Mouse (Mus musculus) gastrocnemius, postnatal 36 days (tissue): ENCODE results near the gene Atf7ip. TPM values are rescaled to one million over a fixed set of nuclear protein-coding genes. Genes with fewer than 3 reads are reported as not detected.

ENCODE experiments used
- DNase-seq, 2 experiments: peaks; one replicate each; pipeline ENCODE4 v3.0.0; 2022
- intact Hi-C: fragments of 180-260 bp; cut with DNase I; formaldehyde crosslinking; loops from one replicate; pipeline ENCODE4 v1.15.1; 2025
- total RNA-seq, 2 experiments: library from RNA; stranded (reverse); gene quantifications; 2 replicates each; pipeline ENCODE4 v1.2.3; 2021

Atf7ip gene
- total RNA-seq, 2 experiments from 2014 or later = 31.6 to 41.6 TPM

GRCm38 (mm10) chr6:136518537-136519246, 12.7 kb downstream of the Atf7ip start:
- intact Hi-C loops = loop anchor here (1.0 to 2.0 kb wide), 2 partner anchors 52 to 96 kb away; no protein-coding TSS in a partner anchor
- peak; percentile 92 to 93 for DNase-seq

- intact Hi-C loops = loop anchor here (2.0 kb wide), 1 partner anchor 52 kb away; no protein-coding TSS in a partner anchor
- DNase-seq = no peak
Observed at GRCm38 (mm10) chr6:136519254-136519653, 13.3 kb downstream of the Atf7ip start.

GRCm38 (mm10) chr6:136520361-136520760, 14.4 kb downstream of the Atf7ip start:
- no peak for DNase-seq
- intact Hi-C loops = no loop called here

- intact Hi-C loops = no loop called here
- no peak for DNase-seq
Observed at GRCm38 (mm10) chr6:136521681-136522080, 15.7 kb downstream of the Atf7ip start.

DNA sequence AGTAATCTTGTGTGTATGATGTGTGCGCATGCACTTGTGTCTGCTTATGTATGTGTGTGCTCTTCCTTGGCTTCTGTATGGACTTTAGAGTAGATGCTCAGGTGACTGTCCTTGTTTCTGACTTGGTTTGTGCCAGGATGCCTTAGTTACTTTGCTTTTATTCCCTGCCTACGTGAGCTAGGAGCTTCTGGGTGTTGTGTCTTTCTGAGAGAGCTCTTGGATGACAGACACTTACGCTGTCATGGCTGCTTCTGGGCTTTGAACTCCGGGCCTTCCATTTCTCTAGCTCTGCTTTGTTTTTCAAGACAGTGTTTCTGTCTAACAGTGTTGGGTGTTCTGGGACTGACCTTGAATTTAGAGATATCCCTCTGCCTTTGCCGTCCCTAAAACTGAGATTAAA, 16.7 kb downstream of the Atf7ip start:
- intact Hi-C loops = no loop called here

DNA sequence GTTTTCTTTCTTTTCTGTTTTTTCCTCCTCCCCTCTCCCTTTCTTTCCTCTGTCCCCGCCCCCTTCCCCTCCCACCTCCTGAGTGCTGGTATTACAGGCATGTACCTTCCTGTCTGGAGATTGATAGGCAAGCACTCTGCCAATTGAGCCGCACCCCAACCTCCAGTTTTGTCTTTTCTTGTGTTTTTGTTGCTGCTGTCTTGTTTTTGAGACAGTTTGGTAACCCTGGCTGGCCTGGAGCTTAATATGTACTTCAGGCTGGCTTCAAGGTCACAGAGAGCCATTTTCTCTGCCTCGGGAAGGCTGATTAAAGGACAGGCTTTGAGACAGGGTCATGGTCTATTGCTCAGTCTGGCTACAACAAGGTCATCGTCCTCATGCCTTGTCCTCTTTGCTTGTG, 18.8 kb downstream of the Atf7ip start:
- no peak for DNase-seq
- intact Hi-C loops = no loop called here

More for the DNA sequence above, 16.7 kb downstream of the Atf7ip start:
- DNase-seq = no peak

- intact Hi-C loops = no loop called here
- no peak for DNase-seq
Observed at GRCm38 (mm10) chr6:136525567-136525966, 19.6 kb downstream of the Atf7ip start.

DNA sequence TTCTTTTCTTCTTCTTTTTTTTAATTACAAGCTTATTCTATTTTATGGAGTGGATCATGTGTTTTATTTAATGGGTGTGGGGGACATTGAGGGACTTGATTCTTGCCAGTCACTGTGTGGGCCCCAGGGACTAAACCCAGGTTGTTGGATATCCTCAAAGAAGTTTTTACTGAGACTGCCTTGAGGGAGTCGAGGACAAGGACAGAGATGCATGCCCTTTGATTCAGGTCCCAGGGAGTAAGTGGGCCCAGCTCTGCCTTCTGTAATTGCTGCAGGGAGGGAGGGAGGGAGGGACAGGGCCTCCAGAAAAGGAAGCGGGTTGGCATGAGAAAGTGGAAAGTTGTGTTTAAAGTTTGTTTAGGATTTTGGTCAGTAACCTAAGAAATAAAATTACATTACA, 23.2 kb downstream of the Atf7ip start:
- no peak for DNase-seq
- intact Hi-C loops = no loop called here

DNA sequence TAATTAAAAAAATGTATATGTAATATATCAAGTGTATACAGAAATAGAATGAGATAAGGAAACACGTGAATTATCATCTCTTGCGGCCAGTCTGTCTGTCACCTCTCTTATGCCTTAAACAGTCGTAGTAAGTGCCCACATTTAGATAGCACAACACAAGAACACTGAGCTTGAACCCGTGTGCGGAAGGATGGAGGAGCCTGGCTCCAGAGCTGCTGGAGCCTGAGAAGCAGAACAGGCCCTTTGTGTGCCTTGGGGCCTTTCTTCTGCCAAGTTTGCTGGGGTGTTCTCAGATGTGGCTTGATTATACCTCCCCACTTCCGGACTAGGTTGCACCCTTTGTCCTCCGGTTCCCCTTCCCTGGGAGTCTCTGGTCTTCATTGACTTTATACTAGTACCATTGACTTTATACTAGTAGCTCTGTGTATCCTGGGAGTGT, 25.8 kb downstream of the Atf7ip start:
- DNase-seq = peak in 1 of 2 experiments; percentile 26
- intact Hi-C loops = no loop called here

DNA sequence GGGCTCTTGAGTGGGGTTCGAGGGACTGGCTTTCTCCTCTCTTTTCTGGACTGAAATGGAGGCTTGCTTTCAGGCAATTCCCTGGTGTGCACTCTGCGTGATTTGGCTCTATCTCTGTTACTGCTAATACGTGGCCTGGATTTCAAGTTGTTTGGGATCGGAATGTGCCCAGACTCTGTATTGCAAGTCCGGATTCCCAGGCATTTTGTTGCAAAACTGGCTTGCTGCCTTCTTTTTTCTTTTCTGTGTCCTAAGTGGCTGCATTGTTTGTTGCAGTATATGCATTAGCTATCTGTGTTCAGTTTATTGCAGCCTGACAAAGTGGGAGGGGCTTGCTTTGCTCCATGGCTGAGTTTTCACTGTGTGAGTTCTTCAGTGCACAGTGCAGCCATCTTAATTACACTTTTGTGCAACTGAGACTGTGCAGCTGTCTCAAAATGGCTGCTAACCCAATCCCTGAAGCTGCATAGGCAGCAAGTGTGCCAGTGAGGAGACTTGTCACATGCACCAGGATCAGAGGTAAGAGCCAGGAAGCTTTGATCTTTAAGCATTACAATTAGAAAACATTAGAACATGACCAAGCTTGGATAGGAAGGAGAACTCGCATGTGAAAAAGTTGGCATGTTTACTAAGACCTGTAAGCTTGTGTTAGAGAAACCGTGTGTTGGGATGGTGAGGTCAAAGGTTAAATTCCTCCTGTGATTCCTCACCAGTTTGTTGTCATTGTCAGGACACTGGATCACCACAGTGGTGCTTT, 26.7 kb downstream of the Atf7ip start:
- intact Hi-C loops = no loop called here
- DNase-seq = peak; percentile 55 to 74

DNA sequence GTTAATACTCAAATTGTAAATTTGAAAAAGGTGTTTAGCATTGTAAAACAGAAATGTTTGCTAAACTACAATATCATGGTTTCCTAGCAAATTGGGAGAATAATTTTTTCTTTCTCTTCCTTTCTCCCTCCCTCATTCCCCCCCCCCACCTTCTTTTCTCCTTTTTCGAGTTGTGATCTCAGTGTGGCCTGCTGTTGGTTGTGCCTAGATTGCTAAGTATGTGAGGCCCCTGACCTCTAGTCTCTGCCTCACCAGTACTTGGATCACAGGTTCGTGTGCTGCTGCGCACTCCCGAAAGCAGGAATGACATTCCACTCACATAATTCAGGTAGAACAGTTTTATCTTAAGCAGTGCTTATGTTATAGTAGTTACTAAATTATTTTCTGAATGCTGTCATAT, 27.8 kb downstream of the Atf7ip start:
- no peak for DNase-seq
- intact Hi-C loops = no loop called here

DNA sequence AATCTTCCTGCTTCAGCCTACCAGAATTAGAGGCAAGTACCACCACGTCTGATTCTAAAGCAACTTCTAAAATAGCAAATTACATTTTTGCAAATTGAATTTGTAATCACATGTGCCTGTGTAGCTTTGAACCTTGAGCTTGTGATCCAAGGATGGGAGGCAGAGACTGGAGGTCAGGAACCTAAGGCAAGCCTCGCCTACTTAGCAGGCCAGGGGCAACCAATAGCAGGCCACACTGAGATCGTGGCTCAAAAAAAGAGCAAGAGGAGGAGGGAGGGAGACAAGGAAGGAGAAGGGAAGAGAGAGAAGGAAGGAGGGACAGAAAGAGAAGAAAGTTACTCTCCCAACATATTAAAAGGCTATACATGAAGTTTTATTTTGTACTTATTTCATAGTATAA, 28.5 kb downstream of the Atf7ip start:
- intact Hi-C loops = no loop called here
- no peak for DNase-seq

- intact Hi-C loops = no loop called here
- no peak for DNase-seq
Observed at GRCm38 (mm10) chr6:136535176-136535575, 29.2 kb downstream of the Atf7ip start.

DNA sequence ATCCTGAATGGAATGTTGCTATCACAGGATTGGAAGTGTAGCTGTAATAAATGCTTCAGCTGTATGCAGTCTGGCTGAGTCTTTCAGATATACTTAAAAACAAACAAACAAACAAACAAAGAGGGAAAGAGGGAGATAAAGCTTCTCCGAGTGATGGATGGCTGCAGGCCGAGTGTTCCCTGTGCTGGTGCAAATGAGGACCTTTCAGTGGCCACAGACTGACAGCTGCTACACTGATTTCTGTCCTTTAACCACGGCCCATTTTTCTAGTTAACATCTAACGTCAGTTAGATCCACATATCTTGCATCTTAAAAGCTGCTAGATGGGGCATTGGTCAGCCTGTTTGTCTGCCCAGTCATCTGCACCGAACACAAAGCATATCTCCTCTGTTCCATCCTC, 30.2 kb downstream of the Atf7ip start:
- DNase-seq = no peak
- intact Hi-C loops = no loop called here

DNA sequence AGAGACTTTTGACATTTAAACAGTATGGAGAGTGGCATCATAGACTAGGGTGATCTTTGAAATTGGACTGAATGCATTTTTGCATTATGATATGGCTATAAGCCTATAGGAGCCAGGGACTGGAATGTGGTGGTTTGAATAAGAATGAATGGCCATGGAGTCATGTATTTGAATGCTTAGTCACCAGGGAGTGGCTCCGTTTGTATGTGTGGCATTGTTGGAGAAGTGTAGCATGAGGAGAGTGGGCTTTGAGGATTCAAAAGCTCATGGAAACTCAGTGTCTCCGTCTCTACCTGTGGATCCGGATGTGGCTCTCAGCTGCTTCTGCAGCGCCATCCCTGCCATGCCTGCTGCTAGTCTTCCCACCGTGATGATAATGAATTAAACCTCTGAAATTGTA, 35.4 kb downstream of the Atf7ip start:
- no peak for DNase-seq
- intact Hi-C loops = no loop called here

DNA sequence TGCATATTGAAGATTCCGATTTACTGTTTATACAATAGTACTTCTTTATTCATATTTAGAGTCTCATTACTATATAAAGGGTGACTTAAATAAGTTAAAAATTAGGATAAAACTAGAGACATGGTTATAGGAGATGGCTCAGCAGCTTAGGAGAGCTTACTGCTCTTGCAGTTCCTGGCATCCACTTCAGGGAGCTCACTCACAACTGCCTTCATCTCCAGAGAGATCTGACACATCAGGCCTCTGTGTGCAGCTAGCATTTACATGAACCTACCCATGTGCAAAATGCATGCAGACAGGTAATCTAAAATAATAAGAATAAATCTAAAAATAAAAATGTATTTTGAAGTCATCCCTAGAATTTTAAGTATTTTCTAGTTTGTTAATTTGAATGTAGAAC, 36.1 kb downstream of the Atf7ip start:
- DNase-seq = no peak
- intact Hi-C loops = no loop called here

GRCm38 (mm10) chr6:136543164-136543563, 37.2 kb downstream of the Atf7ip start:
- intact Hi-C loops = no loop called here
- DNase-seq = peak in 1 of 2 experiments; percentile 23

- DNase-seq = no peak
- intact Hi-C loops = no loop called here
Observed at GRCm38 (mm10) chr6:136545284-136545870, 39.4 kb downstream of the Atf7ip start.

GRCm38 (mm10) chr6:136546286-136546685, 40.3 kb downstream of the Atf7ip start:
- intact Hi-C loops = no loop called here
- no peak for DNase-seq

- intact Hi-C loops = no loop called here
- DNase-seq = no peak
Observed at GRCm38 (mm10) chr6:136546987-136547386, 41.0 kb downstream of the Atf7ip start.

GRCm38 (mm10) chr6:136548041-136548770, 42.2 kb downstream of the Atf7ip start:
- no peak for DNase-seq
- intact Hi-C loops = no loop called here
